Mouse (Mus musculus) CH12.LX (cell line): ENCODE data around the gene Rusc2. TPM values are rescaled to one million over a fixed set of nuclear protein-coding genes. Genes with fewer than 3 reads are reported as not detected.
A peak's percentile ranks its signal among the peaks of the same experiment; 100 is the strongest.

Experiments used
- DNase-seq: peaks from one replicate; pipeline ENCODE4 v3.0.0-alpha.2; 2013; ENCODE audit errors: extremely low read depth
- H3K27ac ChIP-seq: 2 replicates; pipeline ENCODE4 v1.5.1; 2012; ENCODE audit warnings: low read depth, mild to moderate bottlenecking, control low read depth, moderate library complexity; ENCODE audit not compliant: insufficient read depth
- H3K27me3 ChIP-seq: replicated peaks from 2 replicates; pipeline ENCODE3; 2012; ENCODE audit warnings: inconsistent platforms
- H3K36me3 ChIP-seq, 2 experiments: replicated peaks in 1 of 2; 2 replicates each; pipeline versions ENCODE3 to v1.6.1; 2012; ENCODE audit warnings: inconsistent platforms in 1 of 2, low read length in 1 of 2, mild to moderate bottlenecking in 1 of 2, mixed read lengths in 1 of 2, moderate library complexity in 1 of 2; ENCODE audit not compliant: control insufficient read depth in 1 of 2, insufficient read depth in 1 of 2
- H3K4me1 ChIP-seq, 2 experiments: 2 replicates each; pipeline ENCODE4 v1.6.1; 2012; ENCODE audit warnings: inconsistent platforms in 1 of 2, moderate library complexity in 1 of 2; ENCODE audit not compliant: insufficient read depth in 2 of 2, control insufficient read depth in 1 of 2
- H3K4me2 ChIP-seq: 2 replicates; pipeline ENCODE4 v1.6.1; 2012; ENCODE audit warnings: low read depth, mild to moderate bottlenecking, control low read depth; ENCODE audit not compliant: poor library complexity, insufficient read depth, severe bottlenecking
- H3K4me3 ChIP-seq, 3 experiments: fragments of 150-350 bp in 1 of 3; sonication (generic) in 1 of 3; replicated peaks in 1 of 3; 2 replicates each; pipeline versions ENCODE3 to v1.5.1; 2011 to 2012; ENCODE audit warnings: low read depth in 2 of 3, low read length in 2 of 3, mild to moderate bottlenecking in 2 of 3, moderate library complexity in 2 of 3, control low read depth in 1 of 3, improper control_type of control experiment in 1 of 3, inconsistent platforms in 1 of 3, mixed read lengths in 1 of 3; ENCODE audit not compliant: poor library complexity in 1 of 3
- H3K79me2 ChIP-seq: replicated peaks from 2 replicates; pipeline ENCODE4 v1.6.1; 2012; ENCODE audit warnings: mild to moderate bottlenecking, moderate library complexity; ENCODE audit not compliant: control insufficient read depth, poor library complexity, insufficient read depth, severe bottlenecking; ENCODE audit errors: extremely low read depth
- H3K9ac ChIP-seq: 2 replicates; pipeline ENCODE4 v1.6.1; 2012; ENCODE audit warnings: low read depth, mild to moderate bottlenecking, control low read depth, moderate library complexity; ENCODE audit not compliant: insufficient read depth
- H3K9me3 ChIP-seq: replicated peaks from 2 replicates; pipeline ENCODE3; 2012; ENCODE audit warnings: low read length, inconsistent platforms, mixed read lengths
- BHLHE40 ChIP-seq: IDR thresholded peaks from 2 replicates; pipeline ENCODE4 v1.6.1; 2011; ENCODE audit warnings: mild to moderate bottlenecking, low read depth, low read length, improper control_type of control experiment
- CHD1 ChIP-seq: IDR thresholded peaks from 2 replicates; pipeline ENCODE4 v1.6.1; 2012; ENCODE audit warnings: low read depth, low read length, improper control_type of control experiment, inconsistent platforms
- CHD2 ChIP-seq: IDR thresholded peaks from 2 replicates; pipeline ENCODE4 v1.6.1; 2011; ENCODE audit warnings: low read length, improper control_type of control experiment
- CTCF ChIP-seq, 2 experiments: IDR thresholded peaks in 1 of 2; conservative IDR thresholded peaks in 1 of 2; 2 replicates each; pipeline ENCODE4 v1.5.1; 2011 to 2012; ENCODE audit warnings: low read depth in 2 of 2, low read length in 2 of 2, improper control_type of control experiment in 1 of 2, inconsistent platforms in 1 of 2, mild to moderate bottlenecking in 1 of 2, moderate library complexity in 1 of 2
- E2F4 ChIP-seq: IDR thresholded peaks from 2 replicates; pipeline ENCODE4 v1.6.1; 2011; ENCODE audit warnings: low read depth, low read length, improper control_type of control experiment; ENCODE audit not compliant: insufficient replicate concordance
- ELF1 ChIP-seq: IDR thresholded peaks from 2 replicates; pipeline ENCODE4 v1.6.1; 2014; ENCODE audit warnings: low read depth, mild to moderate bottlenecking, inconsistent platforms, low read length, improper control_type of control experiment
- IRF4 ChIP-seq: IDR thresholded peaks from 2 replicates; pipeline ENCODE4 v1.6.1; 2014; ENCODE audit warnings: low read depth, mild to moderate bottlenecking, inconsistent platforms, low read length, improper control_type of control experiment
- JUND ChIP-seq: conservative IDR thresholded peaks from 2 replicates; pipeline ENCODE4 v1.6.1; 2011; ENCODE audit warnings: low read depth, low read length, improper control_type of control experiment
- KAT2A ChIP-seq: IDR thresholded peaks from 2 replicates; pipeline ENCODE4 v1.6.1; 2012; ENCODE audit warnings: low read length, improper control_type of control experiment, inconsistent platforms; ENCODE audit not compliant: insufficient replicate concordance
- MAX ChIP-seq: IDR thresholded peaks from 2 replicates; pipeline ENCODE4 v1.6.1; 2011; ENCODE audit warnings: low read length, improper control_type of control experiment
- MAZ ChIP-seq: IDR thresholded peaks from 2 replicates; pipeline ENCODE4 v1.6.1; 2012; ENCODE audit warnings: low read depth, mild to moderate bottlenecking, inconsistent platforms, low read length, improper control_type of control experiment, moderate library complexity
- MEF2A ChIP-seq: IDR thresholded peaks from 2 replicates; pipeline ENCODE4 v1.6.1; 2014; ENCODE audit warnings: low read depth, mild to moderate bottlenecking, inconsistent platforms, low read length, improper control_type of control experiment, borderline replicate concordance
- MYC ChIP-seq: IDR thresholded peaks from 2 replicates; pipeline ENCODE4 v1.6.1; 2011; ENCODE audit warnings: low read depth, mild to moderate bottlenecking, improper control_type of control experiment, low read length
- NRF1 ChIP-seq: IDR thresholded peaks from 2 replicates; pipeline ENCODE4 v1.6.1; 2014; ENCODE audit warnings: low read depth, mild to moderate bottlenecking, inconsistent platforms, low read length, improper control_type of control experiment, moderate library complexity
- PAX5 ChIP-seq: IDR thresholded peaks from 2 replicates; pipeline ENCODE4 v1.6.1; 2012; ENCODE audit warnings: low read length, inconsistent platforms, mixed read lengths
- POLR2A ChIP-seq: IDR thresholded peaks from 2 replicates; pipeline ENCODE4 v1.6.1; 2011; ENCODE audit warnings: low read depth, mild to moderate bottlenecking, improper control_type of control experiment, low read length
- POLR2AphosphoS2 ChIP-seq: IDR thresholded peaks from 2 replicates; pipeline ENCODE4 v1.6.1; 2011; ENCODE audit warnings: low read depth, low read length, improper control_type of control experiment
- SIN3A ChIP-seq: IDR thresholded peaks from 2 replicates; pipeline ENCODE4 v1.6.1; 2012; ENCODE audit warnings: low read length, improper control_type of control experiment, inconsistent platforms
- TBP ChIP-seq: conservative IDR thresholded peaks from 2 replicates; pipeline ENCODE4 v1.6.1; 2011; ENCODE audit warnings: low read depth, low read length, improper control_type of control experiment
- TCF12 ChIP-seq: IDR thresholded peaks from 2 replicates; pipeline ENCODE4 v1.6.1; 2014; ENCODE audit warnings: low read depth, mild to moderate bottlenecking, inconsistent platforms, low read length, improper control_type of control experiment
- ZC3H11A ChIP-seq: IDR thresholded peaks from 2 replicates; pipeline ENCODE4 v1.6.1; 2012; ENCODE audit warnings: low read depth, mild to moderate bottlenecking, inconsistent platforms, low read length, improper control_type of control experiment
- ZMIZ1 ChIP-seq: IDR thresholded peaks from 2 replicates; pipeline ENCODE4 v1.6.1; 2012; ENCODE audit warnings: low read depth, mild to moderate bottlenecking, inconsistent platforms, low read length, improper control_type of control experiment
- dilution Hi-C: fragments of 300-500 bp; cut with MboI; formaldehyde crosslinking; loops from 2 replicates; pipeline ENCODE4 v1.14.3; 2020; ENCODE audit warnings: low sequenced_read_pairs; ENCODE audit not compliant: extremely low pct_unique_long_range_greater_than_20kb, extremely low pct_ligation_motif_present
- in situ Hi-C: fragments of 300-500 bp; cut with MboI; formaldehyde crosslinking; loops from 3 replicates; pipeline ENCODE4 v1.14.3; 2019; ENCODE audit warnings: low sequenced_read_pairs, low pct_ligation_motif_present, low pct_unique_long_range_greater_than_20kb, mixed read lengths
- polyA plus RNA-seq: library from polyadenylated mRNA; unstranded; fragments of >175 nt; gene quantifications from 2 replicates; pipeline ENCODE4 v1.2.1, GENCODE M21; 2012; ENCODE audit warnings: low read depth; ENCODE audit not compliant: insufficient read length
- total RNA-seq, 2 experiments: library from RNA; depleted of rRNA; stranded (reverse); fragments of 300-350 nt in 1 of 2; fragments of >200 nt in 1 of 2; gene quantifications; 2 replicates each; pipeline ENCODE4 v1.2.3; 2012 to 2014

Rusc2 gene
- total and polyA plus RNA-seq, 3 experiments: not detected

GRCm38 (mm10) chr4:43442044-43442443 is 60.3 kb downstream of the Rusc2 start (continued):
- TF ChIP-seq E2F4: no peak
- no peak; the same call in 1 of the 2 replicates for TF ChIP-seq MEF2A
- no peak for TF ChIP-seq POLR2AphosphoS2
- no peak; the same call in 1 of the 2 replicates for TF ChIP-seq JUND
- no peak for TF ChIP-seq IRF4
- TF ChIP-seq TCF12: peak; percentile 63

GRCm38 (mm10) chr4:43442456-43443361 is 60.9 kb downstream of the Rusc2 start:
- in situ Hi-C loops (loop anchor here (5.0 kb wide), 1 partner anchor 40 kb away; the partner anchor contains the start of gene Sit1), dilution Hi-C loops (no loop called here)
- Histone ChIP-seq H3K27ac (peak overlapping the region; percentile 21; the same call in 1 of the 2 replicates), H3K36me3 (peaks cover 10 to 33% of the 10 kb centered on the region in 2 experiments), H3K4me1 (peaks cover 4 to 10% of the 10 kb centered on the region in 2 experiments; a peak in 3 of 4 replicates), H3K9ac (peak overlapping the region; percentile 83), H3K9me3 (no peaks in the 10 kb centered on the region), H3K4me2 (peak overlapping the region; percentile 88), H3K79me2 (no peaks in the 10 kb centered on the region), H3K27me3 (peaks cover 10% of the 10 kb centered on the region), H3K4me3 (peak overlapping the region; percentile 64 to 70 (median 65))
- DNase-seq: no peak
- TF ChIP-seq CTCF (conservative IDR thresholded peaks at IDR 0.05 in 1 of 2, IDR thresholded peaks at IDR 0.05 in 1 of 2; ENCODE audit: low read depth in 2 of 2, low read length in 2 of 2) (no peak), BHLHE40 (peak; percentile 34; the same call in 1 of the 2 replicates), SIN3A (peak; percentile 41; the same call in 1 of the 2 replicates), ZMIZ1 (0 out of 2 replicates have a peak, but pooled peaks have one; percentile 16), MAZ (no peak), TBP (no peak), MYC (no peak), KAT2A (no peak), PAX5 (no peak), POLR2A (peak; percentile 27; the same call in 1 of the 2 replicates), MAX (no peak), CHD2 (no peak), JUND (no peak), ZC3H11A (no peak), ELF1 (no peak), TCF12 (peak; percentile 52), CHD1 (no peak), NRF1 (0 out of 2 replicates have a peak, but pooled peaks have one; percentile 26)
